Mouse (Mus musculus): Measurements from ENCODE around the gene Zfp329.

The Zfp329 gene

GRCm38 (mm10) chr7:12818521-12819295 is at the start of gene Zfp329:
TSS of gene Zfp329 (minus strand) at chr7:12818858.
- peak; percentile 88 to 95 for DNase-seq (ENCODE audit: low spot score in 2 of 2)

GRCm38 (mm10) chr7:12835779-12836178 is 17.1 kb upstream of the Zfp329 start:
- no peak for DNase-seq (ENCODE audit: low spot score in 2 of 2)

- DNase-seq (ENCODE audit: low spot score in 2 of 2): no peak
Observed at GRCm38 (mm10) chr7:12835193-12835671, 16.6 kb upstream of the Zfp329 start.

- DNase-seq (ENCODE audit: low spot score in 2 of 2): peak; percentile 86 to 94
Observed at GRCm38 (mm10) chr7:12834162-12835120, 15.8 kb upstream of the Zfp329 start, which contains the start of gene Zfp110. TSS of gene Zfp110 (plus strand) at chr7:12834761.

GRCm38 (mm10) chr7:12815566-12815965 is 3.1 kb downstream of the Zfp329 start:
- DNase-seq (ENCODE audit: low spot score in 2 of 2): no peak

- DNase-seq (ENCODE audit: low spot score in 2 of 2): no peak
Observed at GRCm38 (mm10) chr7:12803727-12804071, 15.0 kb downstream of the Zfp329 start.

- peak in 1 of 2 experiments; percentile 18 for DNase-seq (ENCODE audit: low spot score in 2 of 2)
Observed at GRCm38 (mm10) chr7:12802866-12803726, 15.6 kb downstream of the Zfp329 start, which contains the start of gene Zscan18. TSS of gene Zscan18 (minus strand) at chr7:12803635.

- DNase-seq (ENCODE audit: low spot score in 2 of 2): no peak
Observed at GRCm38 (mm10) chr7:12799554-12799953, 19.1 kb downstream of the Zfp329 start.

GRCm38 (mm10) chr7:12797971-12798370 is 20.7 kb downstream of the Zfp329 start:
- no peak for DNase-seq (ENCODE audit: low spot score in 2 of 2)

GRCm38 (mm10) chr7:12792624-12793023 is 26.0 kb downstream of the Zfp329 start:
- peak in 1 of 2 experiments; percentile 41 for DNase-seq (ENCODE audit: low spot score in 2 of 2)

- peak in 1 of 2 experiments; percentile 28 for DNase-seq (ENCODE audit: low spot score in 2 of 2)
Observed at GRCm38 (mm10) chr7:12788025-12788424, 30.6 kb downstream of the Zfp329 start.

- DNase-seq (ENCODE audit: low spot score in 2 of 2): peak; percentile 4 to 41
Observed at GRCm38 (mm10) chr7:12787333-12787732, 31.3 kb downstream of the Zfp329 start.

GRCm38 (mm10) chr7:12780151-12780830 is 38.4 kb downstream of the Zfp329 start:
- DNase-seq (ENCODE audit: low spot score in 2 of 2): peak; percentile 55 to 77

- DNase-seq (ENCODE audit: low spot score in 2 of 2): peak in 1 of 2 experiments; percentile 9
Observed at GRCm38 (mm10) chr7:12779782-12780150, 38.9 kb downstream of the Zfp329 start.

GRCm38 (mm10) chr7:12779141-12779540 is 39.5 kb downstream of the Zfp329 start:
- peak in 1 of 2 experiments; percentile 3 for DNase-seq (ENCODE audit: low spot score in 2 of 2)

- no peak for DNase-seq (ENCODE audit: low spot score in 2 of 2)
Observed at GRCm38 (mm10) chr7:12774606-12775005, 44.1 kb downstream of the Zfp329 start.

GRCm38 (mm10) chr7:12774111-12774510 is 44.5 kb downstream of the Zfp329 start:
- DNase-seq (ENCODE audit: low spot score in 2 of 2): no peak

Data from spleen, postnatal 4 days (tissue).